Mouse (Mus musculus) megakaryocyte, embryonic 14.5 days (primary cell): ENCODE data around the gene 4930519G04Rik.

Source experiments
- FLI1 ChIP-seq: IDR thresholded peaks from 2 replicates; pipeline ENCODE4 v1.6.1; 2012; ENCODE audit warnings: low read length, inconsistent platforms, mixed read lengths
- GATA1 ChIP-seq: IDR thresholded peaks from 3 replicates; pipeline ENCODE4 v1.6.1; 2012; ENCODE audit warnings: mixed read lengths, low read length, inconsistent platforms, borderline replicate concordance

- TF ChIP-seq GATA1: no peak
- TF ChIP-seq FLI1: no peak
These were observed 78.2 kb downstream of the 4930519G04Rik start for GRCm38 (mm10) chr5:114931626-114932025.
